Mouse (Mus musculus): ENCODE data around the gene Slc35f6. TPM values are rescaled to one million over a fixed set of nuclear protein-coding genes. Genes with fewer than 3 reads are reported as not detected.

Gene Slc35f6
- polyA plus RNA-seq (2012; rRNA removed), result 14.8 and 15.6 TPM in 2 replicates

DNA sequence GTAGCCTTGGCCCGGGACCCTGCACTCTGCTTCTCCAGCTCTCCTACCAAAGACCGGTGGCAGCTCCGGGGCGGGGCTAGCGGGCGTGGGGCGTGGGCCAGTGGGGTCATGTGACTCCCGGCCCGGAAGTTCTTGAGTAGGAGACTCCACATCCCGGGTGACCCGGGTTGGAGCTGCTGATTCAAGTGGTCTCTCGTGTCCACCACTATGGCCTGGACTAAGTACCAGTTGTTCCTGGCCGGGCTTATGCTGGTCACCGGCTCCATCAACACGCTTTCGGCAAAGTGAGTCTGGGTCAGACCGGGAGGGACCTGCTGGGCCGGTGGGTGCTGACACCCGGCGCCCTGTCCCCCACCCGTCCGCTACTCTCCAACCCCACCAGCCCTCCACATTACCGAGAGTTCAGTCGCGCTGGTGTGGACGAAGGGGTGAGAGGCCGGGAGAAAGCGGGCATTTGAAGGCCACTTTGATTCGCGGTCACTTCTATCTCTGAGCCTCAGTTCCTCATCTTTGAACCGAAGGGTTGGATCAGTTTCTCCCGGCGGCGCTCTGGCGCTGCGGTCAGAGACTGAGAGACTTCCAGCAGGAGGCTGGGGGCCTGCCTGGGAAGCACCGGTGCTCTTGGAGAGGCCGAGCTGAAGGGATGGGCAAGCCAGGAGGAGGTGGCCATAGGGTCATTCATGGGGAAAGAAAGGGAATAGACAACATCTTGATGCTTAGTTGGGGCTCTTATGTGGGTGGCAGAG lies at the start of gene Slc35f6:
Slc35f6 (plus strand) TSS at position 119 of the 746 bp plus-strand sequence.

DNA sequence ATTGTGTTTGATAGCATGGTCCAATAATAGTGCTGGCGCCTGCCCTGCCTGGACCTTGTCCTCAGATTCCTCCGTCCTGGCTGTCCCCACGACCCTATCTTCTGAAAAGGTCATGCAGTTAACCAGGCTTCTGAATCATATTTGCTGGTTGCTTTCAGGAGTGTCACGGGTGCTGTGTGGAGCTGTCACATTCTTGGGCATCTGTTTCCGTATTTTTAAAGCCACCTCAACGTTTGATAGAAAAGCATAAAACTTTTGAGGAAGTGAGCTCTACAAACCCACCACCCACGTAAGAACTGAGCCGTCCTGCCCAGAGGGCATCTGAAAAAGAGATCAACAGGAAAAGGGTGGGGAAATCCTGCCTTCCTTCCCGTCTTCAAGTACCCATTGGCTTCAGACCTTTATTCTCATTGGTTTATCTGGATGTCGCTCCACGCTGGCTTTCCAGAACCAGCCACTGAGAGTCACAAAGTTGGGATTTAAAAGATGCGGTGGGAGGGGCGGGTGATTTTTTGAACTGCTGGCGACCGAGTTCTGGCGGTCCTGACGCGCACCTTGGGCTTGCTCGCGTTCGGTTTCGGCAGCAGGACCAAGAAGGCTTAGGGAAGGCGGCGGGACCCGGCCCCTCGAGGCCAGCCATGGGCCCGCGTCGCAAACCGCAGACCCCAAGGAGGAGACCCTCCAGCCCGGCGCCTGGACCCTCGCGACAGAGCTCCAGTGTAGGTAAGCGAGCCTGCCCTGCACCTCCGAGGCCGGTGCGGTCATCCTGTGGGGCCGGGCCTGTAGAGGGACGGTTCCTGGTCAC lies 18.9 kb downstream of the Slc35f6 start, which contains the start of gene Cenpa:
Cenpa (plus strand) TSS at position 387 of the 805 bp plus-strand sequence.

Other genes starting within 250 kb of the Slc35f6 start
- 0.01 TPM in 2 replicates for gene Otof, start 186.0 kb upstream of the Slc35f6 start, polyA plus RNA-seq (2012; rRNA removed)
- gene 1700001C02Rik, start 181.9 kb upstream of the Slc35f6 start, polyA plus RNA-seq (2012; rRNA removed), result not detected in 2 replicates
- gene Cib4, start 102.1 kb upstream of the Slc35f6 start, polyA plus RNA-seq (2012; rRNA removed), result not detected in 2 replicates
- gene Kcnk3, start 59.8 kb upstream of the Slc35f6 start, polyA plus RNA-seq (2012; rRNA removed), result 0.09 and 0.14 TPM in 2 replicates
- gene Cenpa, start 18.8 kb downstream of the Slc35f6 start, polyA plus RNA-seq (2012; rRNA removed), result 67.7 and 73.1 TPM in 2 replicates
- 0.22 and 0.25 TPM in 2 replicates for gene Dpysl5, start 63.6 kb downstream of the Slc35f6 start, polyA plus RNA-seq (2012; rRNA removed)
- gene Mapre3, start 166.7 kb downstream of the Slc35f6 start, polyA plus RNA-seq (2012; rRNA removed), result 8.0 and 9.0 TPM in 2 replicates
- 28.4 and 29.6 TPM in 2 replicates for gene Tmem214, start 220.1 kb downstream of the Slc35f6 start, polyA plus RNA-seq (2012; rRNA removed)
- gene Agbl5, start 240.8 kb downstream of the Slc35f6 start, polyA plus RNA-seq (2012; rRNA removed), result 5.4 and 6.3 TPM in 2 replicates